Mouse (Mus musculus): ENCODE results near the gene Ccnk. TPM values are rescaled to one million over a fixed set of nuclear protein-coding genes. Genes with fewer than 3 reads are reported as not detected.

Ccnk gene
- polyA plus RNA-seq, 1 experiment from 2014 or later = 2.0 TPM

DNA sequence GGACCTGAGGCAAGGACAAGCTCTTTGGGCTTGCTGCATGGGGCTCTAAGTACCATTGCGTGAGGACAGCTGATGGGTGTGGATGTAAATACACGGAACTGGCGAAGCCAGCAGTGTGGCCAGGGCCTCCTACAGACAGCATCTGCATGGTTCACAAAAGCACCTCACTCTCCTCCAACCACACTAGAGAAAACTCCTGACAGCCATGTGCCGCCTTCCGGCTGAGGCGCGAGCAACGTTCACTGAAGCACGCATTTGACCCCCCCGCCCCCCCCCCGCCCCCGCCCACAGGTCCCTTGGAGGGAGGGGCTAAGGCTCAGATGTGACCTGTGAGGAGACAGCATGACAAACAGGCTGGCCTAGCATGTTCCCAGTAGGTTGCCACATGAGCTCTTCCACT lies 25.6 kb downstream of the Ccnk start:
- Histone ChIP-seq H3K9ac (ENCODE audit: low read length) (no peak overlapping the region), H3K27me3 (ENCODE audit: control insufficient read depth, insufficient read depth, low read length) (no peaks in the 10 kb centered on the region), H3K4me1 (ENCODE audit: control insufficient read depth, insufficient read depth, low read length) (no peaks in the 10 kb centered on the region), H3K4me3 (ENCODE audit: low read length) (no peak overlapping the region), H3K9me3 (replicated peaks; ENCODE audit: control insufficient read depth, low read length) (no peaks in the 10 kb centered on the region), H3K27ac (ENCODE audit: low read length) (no peak overlapping the region), H3K36me3 (ENCODE audit: control insufficient read depth, insufficient read depth) (peaks cover 14% of the 10 kb centered on the region), H3K4me2 (ENCODE audit: low read depth, low read length) (no peak overlapping the region)
- ATAC-seq (replicated peaks; ENCODE audit: extremely low read depth, insufficient read depth, low FRiP score) = no peak
- WGBS = 78% methylated on average over 12 of the region's 12 CpGs

DNA sequence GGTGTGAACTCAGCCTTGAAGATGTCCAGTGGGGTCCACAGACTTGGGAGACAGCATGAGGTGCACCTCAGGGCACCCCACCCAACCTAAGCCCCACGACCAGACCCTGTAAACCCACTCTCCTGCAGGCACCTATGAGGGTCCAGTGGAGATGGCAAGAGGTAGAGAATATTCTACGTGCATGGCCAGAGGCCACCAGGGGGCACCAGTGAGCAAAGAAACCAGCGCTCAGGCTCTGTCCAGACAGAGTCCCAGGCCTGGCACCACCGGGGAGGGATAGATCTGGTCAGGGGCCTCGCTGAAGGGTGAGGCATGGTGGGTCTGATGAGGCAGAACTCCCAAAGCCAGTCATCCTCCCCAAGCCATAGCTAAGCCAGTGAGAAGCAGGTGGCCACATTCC lies 27.3 kb downstream of the Ccnk start:
- Histone ChIP-seq H3K27me3 (ENCODE audit: control insufficient read depth, insufficient read depth, low read length) (no peaks in the 10 kb centered on the region), H3K4me1 (ENCODE audit: control insufficient read depth, insufficient read depth, low read length) (peaks cover 2% of the 10 kb centered on the region; the same call in 1 of the 2 replicates), H3K4me3 (ENCODE audit: low read length) (no peak overlapping the region), H3K27ac (ENCODE audit: low read length) (no peak overlapping the region), H3K9ac (ENCODE audit: low read length) (no peak overlapping the region), H3K4me2 (ENCODE audit: low read depth, low read length) (no peak overlapping the region), H3K9me3 (replicated peaks; ENCODE audit: control insufficient read depth, low read length) (no peaks in the 10 kb centered on the region), H3K36me3 (ENCODE audit: control insufficient read depth, insufficient read depth) (peaks cover 5% of the 10 kb centered on the region)
- ATAC-seq (replicated peaks; ENCODE audit: extremely low read depth, insufficient read depth, low FRiP score) = peak; percentile 46; the same call in 1 of the 2 replicates
- WGBS = 16% methylated on average over 5 of the region's 5 CpGs

DNA sequence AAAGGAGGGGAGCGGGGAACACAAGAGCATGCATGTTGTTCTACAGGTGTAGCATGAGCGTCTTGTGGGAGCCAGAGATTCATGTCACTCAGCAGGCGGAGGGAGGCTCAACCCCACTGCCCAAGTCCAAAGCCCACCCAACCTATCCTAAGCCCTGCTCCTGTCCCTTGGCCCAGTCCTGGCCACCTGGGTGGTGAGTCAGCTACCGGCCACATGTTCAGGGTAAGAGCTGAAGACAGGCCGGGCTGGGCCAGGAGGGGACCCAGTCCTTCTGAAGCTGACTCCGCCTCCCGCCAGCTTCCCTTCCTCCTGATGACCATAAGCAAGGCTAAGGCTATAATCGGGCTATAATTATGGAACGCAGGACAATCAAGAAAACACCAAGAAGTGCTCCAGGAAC lies 28.8 kb downstream of the Ccnk start:
- peaks cover 2% of the 10 kb centered on the region for H3K36me3 ChIP-seq (ENCODE audit: control insufficient read depth, insufficient read depth)
- H3K4me3 ChIP-seq (ENCODE audit: low read length) = no peak overlapping the region
- no peaks in the 10 kb centered on the region for H3K27me3 ChIP-seq (ENCODE audit: control insufficient read depth, insufficient read depth, low read length)
- H3K4me2 ChIP-seq (ENCODE audit: low read depth, low read length) = no peak overlapping the region
- H3K9ac ChIP-seq (ENCODE audit: low read length) = no peak overlapping the region
- no peak for ATAC-seq (replicated peaks; ENCODE audit: extremely low read depth, insufficient read depth, low FRiP score)
- H3K27ac ChIP-seq (ENCODE audit: low read length) = no peak overlapping the region
- H3K4me1 ChIP-seq (ENCODE audit: control insufficient read depth, insufficient read depth, low read length) = peaks cover 18% of the 10 kb centered on the region
- H3K9me3 ChIP-seq (replicated peaks; ENCODE audit: control insufficient read depth, low read length) = no peaks in the 10 kb centered on the region
- 84% methylated on average over 9 of the region's 9 CpGs for WGBS

DNA sequence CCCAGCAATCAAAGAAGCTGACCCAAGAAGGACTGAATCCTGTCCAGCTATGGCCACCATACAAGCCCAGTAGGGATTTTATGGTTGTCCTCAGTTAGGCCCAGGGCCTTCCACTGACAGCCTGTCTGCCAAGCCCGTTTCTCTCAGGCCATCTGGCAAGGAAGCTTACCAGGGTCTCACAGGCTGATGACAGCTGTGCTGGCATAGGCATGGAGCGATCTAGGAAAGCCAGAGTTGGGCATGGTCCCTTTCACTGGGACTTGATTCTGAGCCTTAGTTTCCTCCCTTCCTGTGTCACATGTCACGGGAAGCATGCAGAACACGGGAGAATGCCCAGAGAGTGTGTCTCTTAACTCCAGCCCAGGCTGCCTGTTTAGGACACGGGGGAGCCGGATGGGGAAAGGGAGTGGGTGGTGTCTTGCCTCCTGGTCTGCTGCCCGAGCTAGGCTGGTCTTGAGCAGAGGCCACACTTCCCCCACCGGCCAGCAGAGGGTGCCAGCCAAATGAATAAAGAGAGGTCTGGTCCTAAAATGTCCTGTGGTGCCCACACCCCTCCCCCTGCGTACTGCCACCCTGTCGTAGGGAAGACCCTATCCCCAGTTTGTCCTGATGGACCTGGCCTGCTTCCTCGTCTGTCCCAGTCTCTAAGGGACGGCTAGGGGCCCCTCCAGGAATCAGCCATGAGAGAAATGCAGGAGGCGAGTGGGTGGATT lies 29.5 kb downstream of the Ccnk start:
- 27% methylated on average over 13 of the region's 13 CpGs for WGBS
- ATAC-seq (replicated peaks; ENCODE audit: extremely low read depth, insufficient read depth, low FRiP score) = peak; percentile 38
- Histone ChIP-seq H3K36me3 (ENCODE audit: control insufficient read depth, insufficient read depth) (no peaks in the 10 kb centered on the region; the same call in 1 of the 2 replicates), H3K4me1 (ENCODE audit: control insufficient read depth, insufficient read depth, low read length) (peaks cover 24% of the 10 kb centered on the region), H3K4me3 (ENCODE audit: low read length) (no peak overlapping the region), H3K27ac (ENCODE audit: low read length) (no peak overlapping the region), H3K9me3 (replicated peaks; ENCODE audit: control insufficient read depth, low read length) (no peaks in the 10 kb centered on the region), H3K27me3 (ENCODE audit: control insufficient read depth, insufficient read depth, low read length) (no peaks in the 10 kb centered on the region), H3K4me2 (ENCODE audit: low read depth, low read length) (no peak overlapping the region), H3K9ac (ENCODE audit: low read length) (no peak overlapping the region)

DNA sequence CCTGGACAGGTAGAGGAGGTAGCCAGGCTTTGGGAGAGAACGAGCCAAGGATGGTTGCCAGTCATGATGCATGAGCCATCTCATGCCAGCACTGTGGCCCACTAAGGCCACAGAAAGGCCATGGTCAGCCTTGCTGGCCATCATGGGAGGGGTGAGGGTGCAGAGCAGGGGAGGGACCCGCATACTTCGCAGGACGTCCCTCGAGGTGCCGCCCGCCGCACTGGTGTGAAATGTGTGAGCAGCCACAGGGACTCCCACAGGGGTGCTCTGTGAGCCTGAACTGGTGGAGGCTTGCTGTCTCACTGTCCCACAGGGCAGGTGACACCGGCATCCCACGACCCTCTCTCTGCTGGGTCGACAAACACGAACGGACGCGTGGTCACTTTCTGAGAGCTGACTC lies 31.2 kb downstream of the Ccnk start:
- 91% methylated on average over 15 of the region's 15 CpGs for WGBS
- H3K4me2 ChIP-seq (ENCODE audit: low read depth, low read length) = no peak overlapping the region
- no peaks in the 10 kb centered on the region for H3K9me3 ChIP-seq (replicated peaks; ENCODE audit: control insufficient read depth, low read length)
- no peak overlapping the region for H3K27ac ChIP-seq (ENCODE audit: low read length)
- ATAC-seq (replicated peaks; ENCODE audit: extremely low read depth, insufficient read depth, low FRiP score) = no peak
- no peak overlapping the region for H3K9ac ChIP-seq (ENCODE audit: low read length)
- no peak overlapping the region for H3K4me3 ChIP-seq (ENCODE audit: low read length)
- H3K4me1 ChIP-seq (ENCODE audit: control insufficient read depth, insufficient read depth, low read length) = peaks cover 26% of the 10 kb centered on the region
- H3K36me3 ChIP-seq (ENCODE audit: control insufficient read depth, insufficient read depth) = no peaks in the 10 kb centered on the region; the same call in 1 of the 2 replicates
- no peaks in the 10 kb centered on the region for H3K27me3 ChIP-seq (ENCODE audit: control insufficient read depth, insufficient read depth, low read length)

DNA sequence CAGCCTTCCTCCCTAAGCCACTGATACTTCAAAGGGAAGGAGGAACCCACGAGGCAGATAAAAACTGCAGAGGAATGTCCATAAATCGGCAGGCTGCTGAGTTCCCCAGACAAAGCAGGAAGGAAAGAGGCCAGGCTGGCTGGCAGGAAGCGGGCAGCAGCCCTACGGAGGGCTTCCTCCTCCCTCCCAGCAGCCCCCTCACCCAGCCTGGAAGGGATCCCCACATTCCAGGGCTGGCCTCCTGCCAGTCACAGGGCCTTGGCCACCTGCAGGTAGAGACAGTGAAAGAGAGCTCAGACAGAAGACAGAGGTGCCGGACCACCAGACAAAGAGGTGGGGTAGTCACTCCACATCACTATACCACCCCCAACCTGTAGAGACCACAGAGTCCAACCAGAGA lies 32.7 kb downstream of the Ccnk start:
- no peaks in the 10 kb centered on the region for H3K36me3 ChIP-seq (ENCODE audit: control insufficient read depth, insufficient read depth)
- H3K9ac ChIP-seq (ENCODE audit: low read length) = no peak overlapping the region
- H3K9me3 ChIP-seq (replicated peaks; ENCODE audit: control insufficient read depth, low read length) = no peaks in the 10 kb centered on the region
- whole genome bisulfite sequencing = 24% methylated on average over 5 of the region's 5 CpGs
- no peak overlapping the region for H3K4me3 ChIP-seq (ENCODE audit: low read length)
- no peaks in the 10 kb centered on the region for H3K27me3 ChIP-seq (ENCODE audit: control insufficient read depth, insufficient read depth, low read length)
- no peak overlapping the region for H3K27ac ChIP-seq (ENCODE audit: low read length)
- no peak for ATAC-seq (replicated peaks; ENCODE audit: extremely low read depth, insufficient read depth, low FRiP score)
- no peak overlapping the region for H3K4me2 ChIP-seq (ENCODE audit: low read depth, low read length)
- H3K4me1 ChIP-seq (ENCODE audit: control insufficient read depth, insufficient read depth, low read length) = peaks cover 26% of the 10 kb centered on the region

DNA sequence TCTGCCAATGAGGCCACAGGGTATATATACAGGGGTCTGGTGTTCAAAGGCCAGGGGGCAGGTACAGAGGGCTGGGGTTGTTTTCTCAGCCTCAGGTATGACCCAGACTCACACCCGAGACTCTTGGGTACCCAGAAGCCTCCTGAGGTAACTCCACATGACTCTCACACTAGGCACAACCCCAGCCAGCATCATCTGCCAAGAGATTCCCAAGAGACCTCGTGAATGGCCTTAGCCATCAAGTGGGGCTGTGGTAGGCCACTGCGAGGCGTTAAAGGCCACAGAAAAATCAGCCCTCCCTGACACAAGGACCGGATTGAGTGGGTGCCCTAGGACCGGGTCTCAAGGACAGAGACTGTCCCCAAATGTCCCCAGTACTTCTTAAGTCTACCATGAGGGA lies 33.1 kb downstream of the Ccnk start:
- 77% methylated on average over 6 of the region's 6 CpGs for WGBS
- Histone ChIP-seq H3K9me3 (replicated peaks; ENCODE audit: control insufficient read depth, low read length) (no peaks in the 10 kb centered on the region), H3K9ac (ENCODE audit: low read length) (no peak overlapping the region), H3K4me3 (ENCODE audit: low read length) (no peak overlapping the region), H3K27me3 (ENCODE audit: control insufficient read depth, insufficient read depth, low read length) (no peaks in the 10 kb centered on the region), H3K4me1 (ENCODE audit: control insufficient read depth, insufficient read depth, low read length) (peaks cover 26% of the 10 kb centered on the region), H3K4me2 (ENCODE audit: low read depth, low read length) (no peak overlapping the region), H3K27ac (ENCODE audit: low read length) (no peak overlapping the region), H3K36me3 (ENCODE audit: control insufficient read depth, insufficient read depth) (no peaks in the 10 kb centered on the region)
- no peak for ATAC-seq (replicated peaks; ENCODE audit: extremely low read depth, insufficient read depth, low FRiP score)

DNA sequence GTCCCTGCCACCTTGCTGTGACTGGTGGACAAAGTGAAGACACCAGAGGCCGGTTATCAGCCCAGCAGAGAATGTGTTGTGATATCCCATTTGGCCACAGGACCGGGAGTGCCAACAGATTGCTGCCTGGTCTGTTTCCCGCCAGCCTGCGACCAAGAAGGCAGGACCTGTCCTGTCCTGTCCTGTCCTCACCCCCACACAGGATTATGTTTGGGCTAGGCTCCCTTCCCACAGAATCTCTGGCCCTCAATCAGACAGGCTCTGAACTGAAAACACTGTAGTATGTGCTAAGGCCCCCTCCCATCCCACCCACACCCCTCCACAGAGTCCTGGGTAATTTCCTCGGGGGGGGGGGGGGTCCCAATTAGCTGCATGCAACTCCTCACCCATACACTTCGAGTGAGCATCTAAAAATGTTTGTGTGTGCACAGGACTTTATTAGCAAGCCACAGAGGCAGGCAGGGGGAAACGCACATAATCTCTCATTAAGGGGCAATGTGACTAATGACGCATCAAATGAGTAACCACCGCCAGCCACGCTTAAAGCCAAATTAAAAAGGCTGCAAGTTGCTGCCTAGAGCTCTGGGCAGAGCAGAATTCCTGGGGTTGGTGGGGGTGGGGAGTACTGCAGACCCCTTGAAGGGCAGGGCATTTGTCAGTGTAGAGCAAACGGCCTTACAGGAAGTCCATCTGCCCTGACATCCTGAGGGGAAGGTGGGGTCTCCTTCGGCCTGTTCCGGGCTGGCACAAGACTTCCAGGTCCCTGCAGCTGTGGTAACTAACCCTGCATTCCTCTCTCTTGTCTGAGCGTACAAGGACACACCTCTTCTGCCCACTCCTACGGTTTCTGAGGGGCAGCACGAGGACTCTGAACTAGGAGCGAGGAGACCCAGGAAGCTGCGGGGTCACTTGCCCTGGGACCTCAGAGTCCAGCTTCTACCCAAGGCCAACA lies 34.0 kb downstream of the Ccnk start:
- Histone ChIP-seq H3K4me3 (ENCODE audit: low read length) (no peak overlapping the region), H3K4me1 (ENCODE audit: control insufficient read depth, insufficient read depth, low read length) (peaks cover 28% of the 10 kb centered on the region), H3K9me3 (replicated peaks; ENCODE audit: control insufficient read depth, low read length) (no peaks in the 10 kb centered on the region), H3K36me3 (ENCODE audit: control insufficient read depth, insufficient read depth) (no peaks in the 10 kb centered on the region), H3K27me3 (ENCODE audit: control insufficient read depth, insufficient read depth, low read length) (no peaks in the 10 kb centered on the region), H3K27ac (ENCODE audit: low read length) (no peak overlapping the region), H3K4me2 (ENCODE audit: low read depth, low read length) (no peak overlapping the region), H3K9ac (ENCODE audit: low read length) (no peak overlapping the region)
- 43% methylated on average over 18 of the region's 18 CpGs for WGBS
- no peak for ATAC-seq (replicated peaks; ENCODE audit: extremely low read depth, insufficient read depth, low FRiP score)

DNA sequence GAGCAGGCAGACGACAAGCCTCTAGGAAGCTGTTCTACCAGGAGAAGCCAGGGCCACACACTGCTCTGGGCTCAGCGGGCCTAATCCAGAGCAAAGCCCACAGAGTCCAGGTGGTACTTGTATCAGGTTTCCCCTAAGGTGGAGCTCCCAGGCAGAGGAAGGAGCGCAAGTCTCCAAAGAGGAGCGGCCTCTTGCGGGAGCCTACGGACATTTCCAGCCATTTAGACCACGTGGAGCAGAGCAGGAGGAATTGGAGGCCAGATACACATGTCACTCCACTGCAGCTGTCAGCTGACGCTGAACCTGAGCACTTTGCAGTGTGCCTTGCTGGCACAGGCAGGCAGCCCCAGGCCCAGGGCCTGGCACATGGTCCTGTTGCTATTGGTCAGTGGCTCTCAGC lies 35.7 kb downstream of the Ccnk start:
- no peak overlapping the region for H3K4me3 ChIP-seq (ENCODE audit: low read length)
- no peaks in the 10 kb centered on the region for H3K9me3 ChIP-seq (replicated peaks; ENCODE audit: control insufficient read depth, low read length)
- 41% methylated on average over 8 of the region's 8 CpGs for WGBS
- H3K27me3 ChIP-seq (ENCODE audit: control insufficient read depth, insufficient read depth, low read length) = no peaks in the 10 kb centered on the region
- peaks cover 34% of the 10 kb centered on the region for H3K4me1 ChIP-seq (ENCODE audit: control insufficient read depth, insufficient read depth, low read length)
- H3K27ac ChIP-seq (ENCODE audit: low read length) = no peak overlapping the region
- H3K9ac ChIP-seq (ENCODE audit: low read length) = no peak overlapping the region
- no peak overlapping the region for H3K4me2 ChIP-seq (ENCODE audit: low read depth, low read length)
- peak; percentile 69 for ATAC-seq (replicated peaks; ENCODE audit: extremely low read depth, insufficient read depth, low FRiP score)
- no peaks in the 10 kb centered on the region for H3K36me3 ChIP-seq (ENCODE audit: control insufficient read depth, insufficient read depth)
